Mouse (Mus musculus): Measurements from ENCODE around the gene Trim59. TPM values are rescaled to one million over a fixed set of nuclear protein-coding genes. Genes with fewer than 3 reads are reported as not detected.

Trim59 gene
- 39.8 and 57.5 TPM in 2 replicates for polyA plus RNA-seq (2014; fragmentation: Nextera tagmentation; extraction: Ambion mirVana)

DNA sequence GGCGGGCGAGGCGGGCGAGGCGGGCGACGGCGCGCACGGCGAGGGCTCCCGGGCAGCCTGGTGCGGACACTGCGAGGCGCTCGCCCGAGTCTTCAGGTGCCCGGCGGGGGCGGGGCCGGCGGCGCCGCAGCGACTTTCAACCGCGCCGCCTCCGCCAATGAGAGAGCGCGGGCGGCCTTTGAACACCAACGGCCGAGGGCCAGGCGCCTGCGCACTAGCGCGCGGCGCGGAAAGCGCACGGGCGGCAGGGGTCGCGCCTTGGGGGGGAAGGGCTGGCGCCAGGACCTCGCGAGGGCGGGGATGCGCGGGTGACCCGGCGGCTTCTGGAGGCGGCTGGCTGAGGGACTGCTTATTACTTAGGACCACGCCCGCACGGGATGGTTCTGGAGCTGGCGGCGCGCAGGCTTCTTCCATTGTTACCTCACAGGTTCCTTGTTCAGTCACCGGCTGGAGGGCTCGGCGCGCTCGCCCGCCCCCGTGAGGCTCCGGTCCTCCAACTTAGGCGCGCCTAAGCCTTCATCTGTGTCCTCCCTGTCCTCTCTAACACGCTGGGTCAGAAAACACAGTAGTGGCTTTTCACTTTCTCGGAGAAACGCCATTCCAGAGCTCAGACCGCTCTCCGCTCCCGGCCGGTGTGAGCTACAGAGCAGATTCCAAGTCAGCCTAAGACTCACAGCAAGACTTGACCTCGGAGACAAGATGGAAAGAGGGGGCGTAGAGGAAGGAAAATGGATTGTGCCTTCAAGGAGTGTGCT is at the start of gene Trim59:
Gene Trim59, minus strand, starts transcription at position 111 of the 755 bp plus-strand sequence.
- peak; percentile 96 for ATAC-seq (ENCODE audit: low FRiP score, low TSS enrichment)
- H3K9ac ChIP-seq (replicated peaks; ENCODE audit: low read length) = peak within 1 kb of the TSS; percentile 87
- peak within 1 kb of the TSS; percentile 88 for H3K4me2 ChIP-seq (ENCODE audit: low read length)
- no peaks in the 10 kb centered on the region for H3K9me3 ChIP-seq (ENCODE audit: control insufficient read depth, low read length)
- peaks cover 17% of the 10 kb centered on the region; the same call in 1 of the 2 replicates for H3K4me1 ChIP-seq (ENCODE audit: control insufficient read depth, insufficient read depth, low read length)
- under 1% methylated on average over 78 of the region's 80 CpGs for WGBS
- H3K27ac ChIP-seq (replicated peaks; ENCODE audit: low read depth, low read length) = peak within 1 kb of the TSS; percentile 94
- H3K36me3 ChIP-seq (ENCODE audit: control insufficient read depth, insufficient read depth, low read length) = no peaks in the 10 kb centered on the region; the same call in 1 of the 2 replicates
- peak within 1 kb of the TSS; percentile 82 for H3K4me3 ChIP-seq (replicated peaks; ENCODE audit: low read depth, low read length)
- peak; percentile 99 for DNase-seq
- H3K27me3 ChIP-seq (ENCODE audit: control insufficient read depth, insufficient read depth, low read length) = no peaks in the 10 kb centered on the region

DNA sequence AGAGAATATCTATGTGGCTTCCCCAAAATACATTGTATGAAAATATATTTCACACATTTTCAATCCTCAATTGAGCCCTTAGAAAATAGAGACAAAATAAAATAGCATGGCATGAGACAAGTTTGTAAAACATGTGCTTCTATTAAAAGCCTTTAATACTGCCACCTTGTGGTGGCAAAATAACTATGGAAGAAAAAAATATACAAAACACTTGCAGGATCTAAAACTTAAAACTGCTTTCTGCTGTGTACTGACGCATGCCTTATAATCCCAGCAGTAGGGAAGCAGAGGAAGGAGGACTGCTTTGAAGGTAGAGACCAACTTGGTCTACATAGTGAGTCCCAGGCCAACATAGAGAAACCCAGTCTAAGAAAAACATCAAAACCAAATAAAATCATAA is 19.4 kb upstream of the Trim59 start:
- Histone ChIP-seq H3K4me2 (ENCODE audit: low read length) (no peak overlapping the region), H3K27ac (replicated peaks; ENCODE audit: low read depth, low read length) (no peak overlapping the region), H3K36me3 (ENCODE audit: control insufficient read depth, insufficient read depth, low read length) (no peaks in the 10 kb centered on the region), H3K4me3 (replicated peaks; ENCODE audit: low read depth, low read length) (no peak overlapping the region), H3K9ac (replicated peaks; ENCODE audit: low read length) (no peak overlapping the region), H3K9me3 (ENCODE audit: control insufficient read depth, low read length) (no peaks in the 10 kb centered on the region), H3K4me1 (ENCODE audit: control insufficient read depth, insufficient read depth, low read length) (no peaks in the 10 kb centered on the region), H3K27me3 (ENCODE audit: control insufficient read depth, insufficient read depth, low read length) (no peaks in the 10 kb centered on the region)
- no peak for ATAC-seq (ENCODE audit: low FRiP score, low TSS enrichment)
- DNase-seq = peak; percentile 80
- 52% methylated on average over 1 of the region's 1 CpGs for WGBS

DNA sequence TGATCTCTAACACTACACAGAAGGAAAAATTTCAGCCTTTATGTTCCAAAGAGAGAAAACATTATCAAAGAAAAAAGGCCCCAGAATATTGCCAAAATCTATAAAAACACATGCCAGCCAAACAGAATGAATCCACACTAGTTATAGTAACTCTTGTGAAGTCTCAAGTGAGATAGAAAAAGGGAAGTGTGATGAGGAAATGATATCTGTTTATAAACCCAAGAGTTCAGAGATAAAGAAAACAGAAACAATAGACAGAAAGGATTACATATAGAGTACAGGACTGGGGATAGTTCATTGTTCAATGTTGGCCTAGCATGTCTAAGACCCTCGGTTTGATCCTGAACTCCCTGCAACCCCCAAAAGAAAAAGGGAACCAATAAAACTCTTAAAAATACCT is 18.2 kb upstream of the Trim59 start:
- H3K4me2 ChIP-seq (ENCODE audit: low read length) = no peak overlapping the region
- no peaks in the 10 kb centered on the region for H3K9me3 ChIP-seq (ENCODE audit: control insufficient read depth, low read length)
- DNase-seq = no peak
- H3K4me3 ChIP-seq (replicated peaks; ENCODE audit: low read depth, low read length) = no peak overlapping the region
- H3K9ac ChIP-seq (replicated peaks; ENCODE audit: low read length) = no peak overlapping the region
- no peaks in the 10 kb centered on the region for H3K27me3 ChIP-seq (ENCODE audit: control insufficient read depth, insufficient read depth, low read length)
- H3K27ac ChIP-seq (replicated peaks; ENCODE audit: low read depth, low read length) = no peak overlapping the region
- ATAC-seq (ENCODE audit: low FRiP score, low TSS enrichment) = no peak
- 90% methylated on average over 1 of the region's 1 CpGs for WGBS
- no peaks in the 10 kb centered on the region for H3K36me3 ChIP-seq (ENCODE audit: control insufficient read depth, insufficient read depth, low read length)
- no peaks in the 10 kb centered on the region for H3K4me1 ChIP-seq (ENCODE audit: control insufficient read depth, insufficient read depth, low read length)

DNA sequence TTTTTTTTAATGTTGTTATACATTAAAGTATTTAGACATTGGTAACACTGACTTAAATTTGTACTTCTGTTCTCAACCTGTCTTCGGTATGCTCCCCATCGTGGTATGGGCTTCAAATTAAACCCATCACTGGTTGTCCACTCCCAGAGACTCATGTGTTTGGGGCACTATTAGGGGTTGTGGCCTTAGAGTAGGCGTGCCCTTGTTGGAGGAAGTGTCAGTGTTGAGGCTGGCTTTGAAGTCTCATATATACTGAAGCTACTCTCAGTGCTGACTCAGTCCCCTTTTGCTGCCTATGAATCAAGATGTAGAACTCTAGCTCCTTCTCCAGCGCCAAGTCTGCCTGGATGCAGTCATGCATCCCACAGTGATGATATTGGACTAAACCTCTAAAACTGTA is 16.1 kb upstream of the Trim59 start:
- H3K4me2 ChIP-seq (ENCODE audit: low read length) = no peak overlapping the region
- H3K27ac ChIP-seq (replicated peaks; ENCODE audit: low read depth, low read length) = no peak overlapping the region
- H3K36me3 ChIP-seq (ENCODE audit: control insufficient read depth, insufficient read depth, low read length) = no peaks in the 10 kb centered on the region
- ATAC-seq (ENCODE audit: low FRiP score, low TSS enrichment) (no peak), DNase-seq (no peak)
- no peak overlapping the region for H3K4me3 ChIP-seq (replicated peaks; ENCODE audit: low read depth, low read length)
- H3K27me3 ChIP-seq (ENCODE audit: control insufficient read depth, insufficient read depth, low read length) = no peaks in the 10 kb centered on the region
- no peaks in the 10 kb centered on the region for H3K9me3 ChIP-seq (ENCODE audit: control insufficient read depth, low read length)
- WGBS = 96% methylated on average over 4 of the region's 4 CpGs
- no peaks in the 10 kb centered on the region for H3K4me1 ChIP-seq (ENCODE audit: control insufficient read depth, insufficient read depth, low read length)
- no peak overlapping the region for H3K9ac ChIP-seq (replicated peaks; ENCODE audit: low read length)

DNA sequence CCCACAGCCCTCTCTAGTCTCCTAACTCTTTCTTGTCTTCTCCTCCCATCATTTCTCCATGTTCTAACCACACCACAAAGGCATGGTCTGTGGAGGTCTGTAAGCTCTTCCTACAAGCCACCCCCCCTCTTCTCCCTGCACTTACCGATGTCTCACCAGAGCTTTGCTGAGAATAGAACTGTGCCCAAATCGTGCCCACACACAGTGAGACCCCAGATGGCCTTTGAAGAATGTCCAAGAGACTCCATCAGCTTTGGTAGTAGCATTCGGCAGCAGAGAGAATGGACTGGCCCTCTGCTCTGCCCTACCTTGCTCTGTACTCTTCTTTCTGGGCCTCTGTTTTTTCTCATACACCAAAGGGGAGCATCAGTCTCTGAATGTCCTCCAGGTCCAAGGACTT is 11.3 kb upstream of the Trim59 start:
- no peaks in the 10 kb centered on the region for H3K4me1 ChIP-seq (ENCODE audit: control insufficient read depth, insufficient read depth, low read length)
- no peak overlapping the region for H3K9ac ChIP-seq (replicated peaks; ENCODE audit: low read length)

DNA sequence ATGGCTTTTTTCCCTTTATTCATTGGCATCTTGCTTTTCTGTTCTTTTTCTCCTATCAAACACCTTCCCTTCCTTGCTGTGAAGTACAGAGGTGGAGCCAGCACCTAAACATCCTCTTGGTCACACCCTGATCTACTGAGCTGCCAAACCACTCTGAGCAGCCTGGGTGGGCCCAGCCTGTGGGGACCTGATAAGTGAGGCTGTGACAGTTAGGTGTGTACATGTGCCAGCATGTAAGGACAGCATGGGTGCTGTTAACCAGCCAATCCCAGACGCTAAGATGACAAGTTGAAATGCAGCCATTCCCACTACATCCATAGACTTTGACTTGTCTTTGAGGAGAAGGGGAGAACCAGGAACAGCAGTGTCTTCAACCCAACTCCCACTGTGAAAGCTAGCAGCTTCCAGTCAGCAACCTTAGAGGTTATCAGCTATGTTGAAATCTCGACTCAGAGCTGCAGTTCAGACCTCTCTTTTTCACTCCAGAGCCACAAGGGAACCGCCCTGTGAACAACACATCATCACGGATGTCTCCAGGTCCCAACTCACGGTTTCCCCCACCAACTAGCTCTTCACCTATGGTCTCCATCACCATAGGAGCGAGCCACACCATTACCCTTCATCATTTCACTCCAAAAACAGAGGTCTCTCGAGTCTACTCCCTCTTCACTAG is 10.3 kb upstream of the Trim59 start:
- no peaks in the 10 kb centered on the region for H3K9me3 ChIP-seq (ENCODE audit: control insufficient read depth, low read length)
- H3K4me2 ChIP-seq (ENCODE audit: low read length) = no peak overlapping the region
- H3K9ac ChIP-seq (replicated peaks; ENCODE audit: low read length) = no peak overlapping the region
- ATAC-seq (ENCODE audit: low FRiP score, low TSS enrichment) (no peak), DNase-seq (no peak)
- no peak overlapping the region for H3K27ac ChIP-seq (replicated peaks; ENCODE audit: low read depth, low read length)
- WGBS = 87% methylated on average over 7 of the region's 7 CpGs
- no peaks in the 10 kb centered on the region for H3K36me3 ChIP-seq (ENCODE audit: control insufficient read depth, insufficient read depth, low read length)
- H3K4me3 ChIP-seq (replicated peaks; ENCODE audit: low read depth, low read length) = no peak overlapping the region
- H3K27me3 ChIP-seq (ENCODE audit: control insufficient read depth, insufficient read depth, low read length) = no peaks in the 10 kb centered on the region
- H3K4me1 ChIP-seq (ENCODE audit: control insufficient read depth, insufficient read depth, low read length) = no peaks in the 10 kb centered on the region

More for the DNA sequence above, 11.3 kb upstream of the Trim59 start:
- no peak for ATAC-seq (ENCODE audit: low FRiP score, low TSS enrichment)
- 92% methylated on average over 3 of the region's 3 CpGs for WGBS
- no peaks in the 10 kb centered on the region for H3K9me3 ChIP-seq (ENCODE audit: control insufficient read depth, low read length)
- DNase-seq = no peak
- H3K27ac ChIP-seq (replicated peaks; ENCODE audit: low read depth, low read length) = no peak overlapping the region
- H3K36me3 ChIP-seq (ENCODE audit: control insufficient read depth, insufficient read depth, low read length) = no peaks in the 10 kb centered on the region
- H3K4me3 ChIP-seq (replicated peaks; ENCODE audit: low read depth, low read length) = no peak overlapping the region
- H3K4me2 ChIP-seq (ENCODE audit: low read length) = no peak overlapping the region
- no peaks in the 10 kb centered on the region for H3K27me3 ChIP-seq (ENCODE audit: control insufficient read depth, insufficient read depth, low read length)

DNA sequence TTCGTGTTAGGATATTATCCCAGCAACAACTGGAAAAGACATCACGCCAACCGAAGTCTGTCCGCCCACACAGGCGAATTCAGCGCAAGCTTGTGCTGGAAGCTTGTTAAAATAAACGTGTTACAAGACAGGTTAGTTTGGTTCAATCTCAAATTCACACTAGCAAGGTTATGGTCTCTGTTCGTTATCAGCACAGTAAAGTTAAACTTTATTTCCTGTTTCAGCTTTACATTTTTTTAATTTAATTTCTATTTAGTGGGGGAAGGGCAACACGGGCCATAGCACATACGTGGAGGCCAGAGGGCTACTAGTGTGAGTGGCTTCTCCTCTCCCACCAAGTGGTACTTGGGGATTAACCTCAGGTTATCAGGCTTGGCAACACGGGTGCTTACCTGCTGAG is 7.3 kb upstream of the Trim59 start:
- ATAC-seq (ENCODE audit: low FRiP score, low TSS enrichment) (no peak), DNase-seq (no peak)
- Histone ChIP-seq H3K9me3 (ENCODE audit: control insufficient read depth, low read length) (no peaks in the 10 kb centered on the region), H3K4me2 (ENCODE audit: low read length) (no peak overlapping the region), H3K27me3 (ENCODE audit: control insufficient read depth, insufficient read depth, low read length) (no peaks in the 10 kb centered on the region), H3K4me1 (ENCODE audit: control insufficient read depth, insufficient read depth, low read length) (no peaks in the 10 kb centered on the region), H3K27ac (replicated peaks; ENCODE audit: low read depth, low read length) (no peak overlapping the region), H3K4me3 (replicated peaks; ENCODE audit: low read depth, low read length) (no peak overlapping the region), H3K9ac (replicated peaks; ENCODE audit: low read length) (no peak overlapping the region), H3K36me3 (ENCODE audit: control insufficient read depth, insufficient read depth, low read length) (no peaks in the 10 kb centered on the region)
- 90% methylated on average over 11 of the region's 11 CpGs for WGBS

DNA sequence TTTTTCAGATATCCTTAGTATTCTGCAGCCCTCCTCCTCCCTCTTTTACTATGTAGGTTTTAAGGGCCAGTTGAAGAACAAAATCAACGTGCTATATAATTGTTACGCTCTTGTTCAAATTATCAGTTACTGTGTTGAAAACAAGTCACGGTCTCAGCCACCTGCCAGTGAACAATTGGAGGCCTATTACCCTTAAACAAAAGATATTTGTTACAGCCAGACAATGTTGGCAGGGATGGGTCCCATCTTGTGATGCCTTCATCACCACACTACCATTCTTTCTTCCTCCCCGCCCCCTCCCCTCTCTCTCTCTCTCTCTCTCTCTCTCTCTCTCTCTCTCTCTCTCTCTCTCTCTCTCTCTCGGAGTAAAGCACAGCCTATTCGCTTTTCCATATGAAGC is 4.5 kb upstream of the Trim59 start:
- Histone ChIP-seq H3K27ac (replicated peaks; ENCODE audit: low read depth, low read length) (no peak overlapping the region), H3K27me3 (ENCODE audit: control insufficient read depth, insufficient read depth, low read length) (no peaks in the 10 kb centered on the region), H3K4me2 (ENCODE audit: low read length) (no peak overlapping the region), H3K36me3 (ENCODE audit: control insufficient read depth, insufficient read depth, low read length) (no peaks in the 10 kb centered on the region), H3K4me3 (replicated peaks; ENCODE audit: low read depth, low read length) (no peak overlapping the region), H3K9me3 (ENCODE audit: control insufficient read depth, low read length) (no peaks in the 10 kb centered on the region), H3K9ac (replicated peaks; ENCODE audit: low read length) (no peak overlapping the region), H3K4me1 (ENCODE audit: control insufficient read depth, insufficient read depth, low read length) (0 out of 2 replicates have a peak, but pooled peaks cover 5% of the 10 kb centered on the region)
- DNase-seq (no peak), ATAC-seq (ENCODE audit: low FRiP score, low TSS enrichment) (no peak)
- 70% methylated on average over 6 of the region's 6 CpGs for WGBS

DNA sequence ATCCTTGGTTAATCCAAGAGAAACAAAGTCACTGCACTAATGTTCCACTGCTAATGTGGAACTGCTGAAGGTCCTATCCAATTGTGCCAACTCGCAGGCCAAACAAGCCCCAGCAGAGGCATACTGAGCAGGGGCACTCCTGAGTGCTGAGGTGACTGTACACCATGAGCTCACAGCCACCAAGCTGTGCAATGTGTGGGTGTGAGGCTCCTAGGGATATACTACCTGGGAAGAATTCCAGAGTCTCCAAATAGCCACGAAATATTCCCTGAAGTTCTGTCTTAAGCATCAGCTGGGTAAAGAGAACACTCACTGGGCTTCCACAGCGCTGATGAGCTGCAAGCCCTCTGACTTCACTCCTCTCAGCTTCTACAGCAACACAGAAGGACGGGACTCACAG is 3.1 kb upstream of the Trim59 start:
- ATAC-seq (ENCODE audit: low FRiP score, low TSS enrichment) = no peak
- Histone ChIP-seq H3K4me1 (ENCODE audit: control insufficient read depth, insufficient read depth, low read length) (peaks cover 13% of the 10 kb centered on the region; the same call in 1 of the 2 replicates), H3K9me3 (ENCODE audit: control insufficient read depth, low read length) (no peaks in the 10 kb centered on the region), H3K9ac (replicated peaks; ENCODE audit: low read length) (no peak overlapping the region), H3K4me2 (ENCODE audit: low read length) (no peak overlapping the region), H3K4me3 (replicated peaks; ENCODE audit: low read depth, low read length) (no peak overlapping the region), H3K36me3 (ENCODE audit: control insufficient read depth, insufficient read depth, low read length) (no peaks in the 10 kb centered on the region), H3K27me3 (ENCODE audit: control insufficient read depth, insufficient read depth, low read length) (no peaks in the 10 kb centered on the region), H3K27ac (replicated peaks; ENCODE audit: low read depth, low read length) (no peak overlapping the region)
- DNase-seq = no peak
- 84% methylated on average over 4 of the region's 4 CpGs for WGBS

Data from midbrain, embryonic 14.5 days (tissue).